ENCODE assay signal across 9 mouse cellular contexts in the genomic region with DNA sequence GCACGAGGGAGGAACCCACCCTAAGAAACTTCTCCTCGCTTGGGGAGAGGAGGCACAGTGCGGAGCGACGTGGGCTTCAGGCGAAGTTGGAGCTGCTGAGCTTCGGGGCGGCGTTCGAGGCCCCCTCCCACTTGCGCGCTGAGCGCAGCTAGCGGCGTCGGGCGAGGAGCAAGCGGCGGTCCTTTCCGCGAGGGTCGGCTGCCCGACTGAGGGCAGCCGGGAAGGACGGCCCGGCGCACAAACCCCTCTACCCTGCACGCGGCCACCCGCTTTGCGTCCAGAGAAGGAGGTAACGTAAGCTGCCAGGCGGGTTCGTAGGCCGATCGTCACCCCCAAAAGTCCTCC. TPM values are rescaled to one million over a fixed set of nuclear protein-coding genes. Genes with fewer than 3 reads are reported as not detected.
DNase-seq lines count a peak whose midpoint lies in the region; ATAC-seq and TF ChIP-seq lines count a peak whose summit lies in the region.
"Had no signal": no experiment of that assay in that cellular context is flagged by ENCODE, and none has a peak within 500 bp of the region (broad histone marks: within the 10 kb centered on the region; RNA-seq: fewer than 3 reads in every experiment).

No protein-coding gene starts in this region.

- no peak for TF ChIP-seq POLR2A in testis, adult 2 months (IDR thresholded peaks at IDR 0.05; ENCODE audit: control insufficient read depth, low read depth, low read length)

- peaks cover 15% of the 10 kb centered on the region for H3K4me1 ChIP-seq in testis, adult 2 months (ENCODE audit: control insufficient read depth, insufficient read depth, low read length)
- H3K4me1 ChIP-seq in liver, embryonic 11.5 days (replicated peaks; ENCODE audit: control insufficient read depth, insufficient read depth, low read length): no peaks in the 10 kb centered on the region; the same call in none of the 2 replicates
- 0 out of 2 replicates have a peak, but pooled peaks cover 3% of the 10 kb centered on the region for H3K4me1 ChIP-seq in stomach, postnatal 0 days (replicated peaks; ENCODE audit: control insufficient read depth, insufficient read depth)

- WGBS in liver, embryonic 11.5 days: under 1% methylated on average over 36 of the region's 36 CpGs
- WGBS in stomach, postnatal 0 days: under 1% methylated on average over 28 of the region's 36 CpGs

- TF ChIP-seq EP300 in stomach, postnatal 0 days (optimal IDR thresholded peaks at IDR 0.05): no peak

- H3K9me3 ChIP-seq in liver, embryonic 11.5 days (ENCODE audit: control insufficient read depth, low read length): no peaks in the 10 kb centered on the region
- H3K9me3 ChIP-seq in stomach, postnatal 0 days (ENCODE audit: control insufficient read depth, low read length): no peaks in the 10 kb centered on the region

- no peak overlapping the region for H3K9ac ChIP-seq in liver, embryonic 11.5 days (ENCODE audit: low read depth, low read length)
- peak overlapping the region; percentile 55 for H3K9ac ChIP-seq in stomach, postnatal 0 days (ENCODE audit: low read length)

- intact Hi-C loops in gastrocnemius, adult 2 months (cut with DNase I): no loop called here

- peak; percentile 44; the same call in 1 of the 2 replicates for ATAC-seq in liver, embryonic 11.5 days (replicated peaks; ENCODE audit: low FRiP score)
- ATAC-seq in stomach, postnatal 0 days (ENCODE audit: low FRiP score, low TSS enrichment): peak; percentile 24; the same call in 1 of the 2 replicates

- H3K4me2 ChIP-seq in liver, embryonic 11.5 days: peak overlapping the region; percentile 93
- H3K4me2 ChIP-seq in stomach, postnatal 0 days (replicated peaks; ENCODE audit: low read depth): peak overlapping the region; percentile 97

- no peak for DNase-seq in gastrocnemius, adult 2 months
- DNase-seq in gastrocnemius, adult 8-10 months (ENCODE audit: low spot score in 2 of 2): no peak
- DNase-seq in testis, postnatal 10 days (ENCODE audit: low spot score): no peak
- DNase-seq in liver, embryonic 11.5 days (ENCODE audit: low spot score): no peak
- DNase-seq in stomach, postnatal 0 days (ENCODE audit: low spot score): no peak
- no peak for DNase-seq in embryo, embryonic 11 days
- no peak for DNase-seq in cerebellum, postnatal 36 days

- H3K27ac ChIP-seq in gastrocnemius, adult 2 months: peak overlapping the region; percentile 84
- peak overlapping the region; percentile 30; the same call in 1 of the 2 replicates for H3K27ac ChIP-seq in testis, adult 2 months (ENCODE audit: control insufficient read depth, insufficient read depth, low read depth, low read length)
- H3K27ac ChIP-seq in liver, embryonic 11.5 days (ENCODE audit: low read depth, low read length): no peak overlapping the region
- no peak overlapping the region for H3K27ac ChIP-seq in stomach, postnatal 0 days (replicated peaks)
- H3K27ac ChIP-seq: macrophage had no signal

- H3K4me3 ChIP-seq in gastrocnemius, adult 2 months: peak overlapping the region; percentile 88
- peak overlapping the region; percentile 92 for H3K4me3 ChIP-seq in testis, adult 2 months (ENCODE audit: control insufficient read depth, low read depth, low read length)
- H3K4me3 ChIP-seq in liver, embryonic 11.5 days (ENCODE audit: low read depth, low read length): peak overlapping the region; percentile 51
- peak overlapping the region; percentile 49 for H3K4me3 ChIP-seq in stomach, postnatal 0 days (ENCODE audit: low read depth, low read length)

- no peaks in the 10 kb centered on the region for H3K36me3 ChIP-seq in testis, adult 2 months (ENCODE audit: control insufficient read depth, insufficient read depth, low read length)
- H3K36me3 ChIP-seq in liver, embryonic 11.5 days (ENCODE audit: control insufficient read depth, insufficient read depth, low read length): no peaks in the 10 kb centered on the region
- no peaks in the 10 kb centered on the region for H3K36me3 ChIP-seq in stomach, postnatal 0 days (ENCODE audit: control insufficient read depth, insufficient read depth, low read length)

- H3K27me3 ChIP-seq in testis, adult 2 months (ENCODE audit: control insufficient read depth, insufficient read depth, low read length): no peaks in the 10 kb centered on the region
- H3K27me3 ChIP-seq in liver, embryonic 11.5 days (replicated peaks; ENCODE audit: control insufficient read depth, insufficient read depth, low read length): peaks cover 64% of the 10 kb centered on the region
- peaks cover 7% of the 10 kb centered on the region for H3K27me3 ChIP-seq in stomach, postnatal 0 days (ENCODE audit: control insufficient read depth, insufficient read depth, low read length)

- no peak for TF ChIP-seq CTCF in gastrocnemius, adult 2 months (IDR thresholded peaks at IDR 0.05)
- TF ChIP-seq CTCF in testis, adult 2 months (IDR thresholded peaks at IDR 0.05; ENCODE audit: control insufficient read depth, insufficient read depth, insufficient replicate concordance, low read depth, low read length): no peak
- no peak for TF ChIP-seq CTCF in stomach, postnatal 0 days (IDR thresholded peaks at IDR 0.05; ENCODE audit: low read depth)

RNA-seq across cellular contexts. Expression of gene Rasd2, which starts 0.5 kb away (rescaled TPM):
- total RNA-seq in gastrocnemius, adult 2 months (2021): 10 to 100 TPM; 23.7 to 46.3 TPM
- total RNA-seq in gastrocnemius, adult 8-10 months (2022): 100 to 1,000 TPM; 109 to 132 (median 120) TPM
- 5.1 and 6.1 TPM in 2 replicates for polyA plus RNA-seq in testis, adult 2 months (2012; rRNA removed)
- 0.05 TPM in 1 of 2 replicates, not detected in the other for polyA plus RNA-seq in liver, embryonic 11.5 days (2014; fragmentation: Nextera tagmentation; extraction: Ambion mirVana)
- 1.2 and 1.8 TPM in 2 replicates for polyA plus RNA-seq in stomach, postnatal 0 days (2015; fragmentation: Nextera tagmentation; extraction: Ambion mirVana)

Comparison
In these comparisons a context has a peak if more than half of its experiments do, and no peak if none do; other contexts are left out.
1. H3K27ac ChIP-seq: peak in gastrocnemius, adult 2 months (single experiment) and testis, adult 2 months (single experiment); none in liver, embryonic 11.5 days (single experiment) and stomach, postnatal 0 days (single experiment).
2. Peak in every context shown above with its lines, with median percentiles within 50 percentile points of each other: H3K4me3 ChIP-seq.